Mouse (Mus musculus) MEL (cell line): ENCODE measurements around the gene Patz1. TPM values are rescaled to one million over a fixed set of nuclear protein-coding genes. Genes with fewer than 3 reads are reported as not detected.

Source experiments
- DNase-seq: peaks from one replicate; pipeline ENCODE4 v3.0.0; 2011; ENCODE audit warnings: low read depth, low spot score
- H3K27ac ChIP-seq: 2 replicates; pipeline ENCODE4 v1.5.1; 2012; ENCODE audit warnings: low read depth, mild to moderate bottlenecking, control low read depth, low read length, moderate library complexity; ENCODE audit not compliant: control insufficient read depth
- H3K27me3 ChIP-seq, 2 experiments: fragments of 150-350 bp in 1 of 2; sonication (generic) in 1 of 2; 2 replicates each; pipeline ENCODE4 v1.6.1; 2012; ENCODE audit warnings: low read length in 2 of 2, mild to moderate bottlenecking in 2 of 2, improper control_type of control experiment in 1 of 2, moderate library complexity in 1 of 2; ENCODE audit not compliant: insufficient read depth in 2 of 2, control insufficient read depth in 1 of 2
- H3K36me3 ChIP-seq, 2 experiments: 2 replicates each; pipeline ENCODE4 v1.6.1; 2012 to 2014; ENCODE audit warnings: low read length in 2 of 2, improper control_type of control experiment in 1 of 2, inconsistent platforms in 1 of 2, mild to moderate bottlenecking in 1 of 2; ENCODE audit not compliant: insufficient read depth in 2 of 2, control insufficient read depth in 1 of 2
- H3K4me1 ChIP-seq, 2 experiments: fragments of 150-350 bp in 1 of 2; sonication (generic) in 1 of 2; 2 replicates each; pipeline ENCODE4 v1.6.1; 2012; ENCODE audit warnings: low read length in 2 of 2, improper control_type of control experiment in 1 of 2, mild to moderate bottlenecking in 1 of 2; ENCODE audit not compliant: insufficient read depth in 2 of 2, control insufficient read depth in 1 of 2
- H3K4me3 ChIP-seq, 2 experiments: fragments of 150-350 bp in 1 of 2; sonication (generic) in 1 of 2; 2 replicates each; pipeline ENCODE4 v1.5.1; 2012; ENCODE audit warnings: low read depth in 2 of 2, low read length in 2 of 2, mild to moderate bottlenecking in 2 of 2, moderate library complexity in 2 of 2, control low read depth in 1 of 2, improper control_type of control experiment in 1 of 2; ENCODE audit not compliant: control insufficient read depth in 1 of 2, insufficient read depth in 1 of 2
- H3K79me2 ChIP-seq: 2 replicates; pipeline ENCODE4 v1.6.1; 2012; ENCODE audit warnings: mild to moderate bottlenecking, low read length, moderate library complexity; ENCODE audit not compliant: control insufficient read depth, poor library complexity, insufficient read depth
- H3K9ac ChIP-seq: 2 replicates; pipeline ENCODE4 v1.6.1; 2012; ENCODE audit warnings: low read depth, mild to moderate bottlenecking, control low read depth, low read length, moderate library complexity; ENCODE audit not compliant: control insufficient read depth, poor library complexity, severe bottlenecking
- H3K9me3 ChIP-seq: fragments of 150-350 bp; sonication (generic); replicated peaks from 2 replicates; pipeline ENCODE4 v1.6.1; 2012; ENCODE audit warnings: mild to moderate bottlenecking, low read length, improper control_type of control experiment, moderate library complexity; ENCODE audit not compliant: insufficient read depth
- E2F4 ChIP-seq: IDR thresholded peaks from 2 replicates; pipeline ENCODE4 v1.6.1; 2011; ENCODE audit warnings: low read depth, low read length, improper control_type of control experiment, borderline replicate concordance
- ELF1 ChIP-seq: IDR thresholded peaks from 2 replicates; pipeline ENCODE4 v1.6.1; 2014; ENCODE audit warnings: low read depth, mild to moderate bottlenecking, inconsistent platforms, low read length, improper control_type of control experiment, moderate library complexity
- EP300 ChIP-seq, 2 experiments: IDR thresholded peaks; 2 replicates each; pipeline ENCODE4 v1.6.1; 2011; ENCODE audit warnings: improper control_type of control experiment in 2 of 2, low read length in 2 of 2, low read depth in 1 of 2, mild to moderate bottlenecking in 1 of 2
- ETS1 ChIP-seq: IDR thresholded peaks from 2 replicates; pipeline ENCODE4 v1.6.1; 2012; ENCODE audit warnings: low read depth, mild to moderate bottlenecking, inconsistent platforms, low read length, improper control_type of control experiment, moderate library complexity
- GABPA ChIP-seq: IDR thresholded peaks from 2 replicates; pipeline ENCODE4 v1.6.1; 2012; ENCODE audit warnings: low read depth, mild to moderate bottlenecking, inconsistent platforms, low read length, improper control_type of control experiment, moderate library complexity
- GATA1 ChIP-seq: IDR thresholded peaks from 2 replicates; pipeline ENCODE4 v1.6.1; 2011; ENCODE audit warnings: low read depth, low read length, improper control_type of control experiment
- HCFC1 ChIP-seq: IDR thresholded peaks from 2 replicates; pipeline ENCODE4 v1.6.1; 2012; ENCODE audit warnings: low read depth, mild to moderate bottlenecking, inconsistent platforms, low read length, improper control_type of control experiment, moderate library complexity
- JUND ChIP-seq: IDR thresholded peaks from 2 replicates; pipeline ENCODE4 v1.6.1; 2011; ENCODE audit warnings: low read depth, mild to moderate bottlenecking, improper control_type of control experiment, low read length
- KAT2A ChIP-seq: conservative IDR thresholded peaks from 2 replicates; pipeline ENCODE4 v1.6.1; 2012; ENCODE audit warnings: low read depth, low read length, improper control_type of control experiment, inconsistent platforms
- MAFK ChIP-seq: IDR thresholded peaks from 2 replicates; pipeline ENCODE4 v1.6.1; 2011; ENCODE audit warnings: low read depth, mild to moderate bottlenecking, low read length, improper control_type of control experiment, borderline replicate concordance
- MAX ChIP-seq: IDR thresholded peaks from 2 replicates; pipeline ENCODE4 v1.6.1; 2011; ENCODE audit warnings: low read length, improper control_type of control experiment
- MAZ ChIP-seq: IDR thresholded peaks from 2 replicates; pipeline ENCODE4 v1.6.1; 2012; ENCODE audit warnings: low read depth, mild to moderate bottlenecking, inconsistent platforms, low read length, improper control_type of control experiment
- MEF2A ChIP-seq: IDR thresholded peaks from 2 replicates; pipeline ENCODE4 v1.6.1; 2014; ENCODE audit warnings: low read depth, mild to moderate bottlenecking, inconsistent platforms, low read length, improper control_type of control experiment; ENCODE audit not compliant: poor library complexity, insufficient replicate concordance, severe bottlenecking; ENCODE audit errors: extremely low read depth
- MXI1 ChIP-seq: IDR thresholded peaks from 2 replicates; pipeline ENCODE4 v1.6.1; 2011; ENCODE audit warnings: mild to moderate bottlenecking, low read depth, low read length, improper control_type of control experiment
- NELFE ChIP-seq: IDR thresholded peaks from 2 replicates; pipeline ENCODE4 v1.6.1; 2011; ENCODE audit warnings: low read depth, low read length, improper control_type of control experiment
- NRF1 ChIP-seq: IDR thresholded peaks from 2 replicates; pipeline ENCODE4 v1.6.1; 2014; ENCODE audit warnings: low read depth, mild to moderate bottlenecking, inconsistent platforms, low read length, improper control_type of control experiment, moderate library complexity; ENCODE audit not compliant: poor library complexity, insufficient read depth, severe bottlenecking
- POLR2AphosphoS2 ChIP-seq: IDR thresholded peaks from 2 replicates; pipeline ENCODE4 v1.6.1; 2011; ENCODE audit warnings: low read length, improper control_type of control experiment
- RCOR1 ChIP-seq: IDR thresholded peaks from 2 replicates; pipeline ENCODE4 v1.6.1; 2012; ENCODE audit warnings: low read depth, mild to moderate bottlenecking, inconsistent platforms, low read length, improper control_type of control experiment
- SIN3A ChIP-seq: IDR thresholded peaks from 2 replicates; pipeline ENCODE4 v1.6.1; 2012; ENCODE audit warnings: low read length, improper control_type of control experiment, inconsistent platforms
- TBP ChIP-seq: IDR thresholded peaks from 2 replicates; pipeline ENCODE4 v1.8.0; 2011; ENCODE audit warnings: low read depth, low read length, improper control_type of control experiment
- UBTF ChIP-seq: IDR thresholded peaks from 2 replicates; pipeline ENCODE4 v1.6.1; 2012; ENCODE audit warnings: low read depth, mild to moderate bottlenecking, inconsistent platforms, low read length, improper control_type of control experiment, moderate library complexity, borderline replicate concordance; ENCODE audit not compliant: insufficient read depth
- USF2 ChIP-seq, 2 experiments: IDR thresholded peaks; 2 replicates each; pipeline ENCODE4 v1.6.1; 2011 to 2012; ENCODE audit warnings: improper control_type of control experiment in 2 of 2, low read length in 2 of 2, borderline replicate concordance in 1 of 2, inconsistent platforms in 1 of 2, low read depth in 1 of 2, mild to moderate bottlenecking in 1 of 2; ENCODE audit not compliant: insufficient read depth in 1 of 2
- ZC3H11A ChIP-seq: IDR thresholded peaks from 2 replicates; pipeline ENCODE4 v1.6.1; 2012; ENCODE audit warnings: low read depth, mild to moderate bottlenecking, inconsistent platforms, low read length, improper control_type of control experiment
- ZKSCAN1 ChIP-seq: IDR thresholded peaks from 2 replicates; pipeline ENCODE4 v1.6.1; 2012; ENCODE audit warnings: low read depth, mild to moderate bottlenecking, inconsistent platforms, low read length, improper control_type of control experiment, moderate library complexity
- ZMIZ1 ChIP-seq: IDR thresholded peaks from 2 replicates; pipeline ENCODE4 v1.6.1; 2012; ENCODE audit warnings: low read depth, mild to moderate bottlenecking, inconsistent platforms, low read length, improper control_type of control experiment, moderate library complexity
- ZNF384 ChIP-seq: IDR thresholded peaks from 2 replicates; pipeline ENCODE4 v1.6.1; 2012; ENCODE audit warnings: low read depth, mild to moderate bottlenecking, inconsistent platforms, low read length, improper control_type of control experiment
- polyA plus RNA-seq, 2 experiments: library from polyadenylated mRNA; stranded (reverse) in 1 of 2; unstranded in 1 of 2; fragments of >175 nt in 1 of 2; fragments of >200 nt in 1 of 2; gene quantifications; 2 replicates each; pipeline versions ENCODE4 v1.2.1 to v1.2.4; 2012; ENCODE audit warnings: low replicate concordance in 2 of 2, low read depth in 1 of 2; ENCODE audit not compliant: insufficient read length in 2 of 2, insufficient read depth in 1 of 2, missing spikeins in 1 of 2
- total RNA-seq: library from RNA; depleted of rRNA; stranded (reverse); fragments of 300-350 nt; gene quantifications from 2 replicates; pipeline ENCODE4 v1.2.3, GENCODE M21; 2012

Patz1 gene
- total and polyA plus RNA-seq, 3 experiments, result 63.1 to 63.5 TPM; not detected in 1

- Histone ChIP-seq H3K79me2 (no peaks in the 10 kb centered on the region), H3K36me3 (peaks cover 0 to 6% of the 10 kb centered on the region in 2 experiments; a peak in 2 of 4 replicates), H3K27me3 (no peaks in the 10 kb centered on the region), H3K4me1 (peaks cover 8 to 14% of the 10 kb centered on the region in 2 experiments; a peak in 3 of 4 replicates), H3K27ac (peak within 1 kb of the TSS; percentile 46)
- TF ChIP-seq MEF2A (peak; percentile 63; the same call in 1 of the 2 replicates), ELF1 (no peak), HCFC1 (no peak), RCOR1 (no peak), ETS1 (0 out of 2 replicates have a peak, but pooled peaks have one; percentile 25), GABPA (no peak), KAT2A (no peak), SIN3A (no peak), MAFK (no peak), GATA1 (no peak), E2F4 (no peak)
- TF ChIP-seq, all 39 proteins: peak for 2
- peak within 1 kb of the TSS; percentile 61 to 67 for H3K4me3 ChIP-seq
- peak within 1 kb of the TSS; percentile 65 for H3K9ac ChIP-seq
- peak; percentile 45 for DNase-seq
- no peaks in the 10 kb centered on the region for H3K9me3 ChIP-seq
Measured at GRCm38 (mm10) chr11:3329891-3330451, 41.3 kb downstream of the Patz1 start, which contains the start of gene Pik3ip1. Gene Pik3ip1 (plus strand): TSS chr11:3330401.

DNA sequence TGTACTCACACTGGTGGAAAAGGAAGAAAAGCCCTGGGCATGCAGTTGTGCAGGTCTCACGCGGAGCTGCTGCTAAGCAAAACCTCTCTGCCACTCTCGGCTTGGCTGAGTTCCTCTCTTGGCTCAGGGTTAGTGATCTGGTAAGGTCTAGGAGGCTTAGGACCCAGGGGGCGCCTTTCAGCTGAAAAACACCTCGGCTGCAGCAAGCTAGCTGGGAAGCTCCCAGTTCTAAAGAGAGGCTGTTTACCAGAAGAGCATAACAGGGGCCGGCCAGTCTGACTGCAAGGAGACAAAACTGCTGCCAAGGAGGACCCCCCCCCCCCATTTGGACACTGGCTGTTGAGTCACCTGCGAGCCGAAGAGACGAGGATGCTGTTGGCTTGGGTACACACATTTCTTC is 41.9 kb downstream of the Patz1 start:
- peak overlapping the region; percentile 61 to 67 for H3K4me3 ChIP-seq
- TF ChIP-seq ZNF384 (peak; percentile 53; the same call in 1 of the 2 replicates), ZKSCAN1 (peak; percentile 60; the same call in 1 of the 2 replicates), JUND (no peak), KAT2A (no peak; the same call in 1 of the 2 replicates), MAZ (peak; percentile 62), MAX (0 out of 2 replicates have a peak, but pooled peaks have one; percentile 52), USF2 (IDR thresholded peaks at IDR 0.05; ENCODE audit: borderline replicate concordance in 1 of 2, insufficient read depth in 1 of 2, low read depth in 1 of 2, low read length in 2 of 2) (no peak), GABPA (no peak), MEF2A (0 out of 2 replicates have a peak, but pooled peaks have one; percentile 11), NELFE (no peak; the same call in 1 of the 2 replicates), ETS1 (peak; percentile 50; the same call in 1 of the 2 replicates), UBTF (0 out of 2 replicates have a peak, but pooled peaks have one; percentile 57), GATA1 (no peak), MXI1 (peak; percentile 84), E2F4 (no peak), NRF1 (0 out of 2 replicates have a peak, but pooled peaks have one; percentile 11), POLR2AphosphoS2 (no peak; the same call in 1 of the 2 replicates), ELF1 (peak; percentile 59; the same call in 1 of the 2 replicates), EP300 (IDR thresholded peaks at IDR 0.05; ENCODE audit: low read depth in 1 of 2, low read length in 2 of 2) (peak in 1 of 2 experiments; percentile 23; a peak in 2 of 4 replicates), ZMIZ1 (peak; percentile 42; the same call in 1 of the 2 replicates), MAFK (no peak), TBP (peak; percentile 66), ZC3H11A (peak; percentile 47; the same call in 1 of the 2 replicates)

More for the DNA sequence above, 41.9 kb downstream of the Patz1 start:
- peaks cover 8 to 14% of the 10 kb centered on the region in 2 experiments; a peak in 3 of 4 replicates for H3K4me1 ChIP-seq
- H3K79me2 ChIP-seq, result no peaks in the 10 kb centered on the region
- DNase-seq, result peak; percentile 95
- H3K9ac ChIP-seq, result peak overlapping the region; percentile 65
- H3K27ac ChIP-seq, result peak overlapping the region; percentile 46
- no peaks in the 10 kb centered on the region for H3K9me3 ChIP-seq
- no peaks in the 10 kb centered on the region for H3K27me3 ChIP-seq
- H3K36me3 ChIP-seq, result peaks cover 0 to 6% of the 10 kb centered on the region in 2 experiments; a peak in 2 of 4 replicates
